8 mouse cellular contexts compared by ENCODE assay signal in genomic region chr13:30973501-30974246, GRCm38 (mm10). TPM values are rescaled to one million over a fixed set of nuclear protein-coding genes. Genes with fewer than 3 reads are reported as not detected.
A peak's percentile ranks its signal among the peaks of the same experiment; 100 is the strongest.
DNase-seq lines count a peak whose midpoint lies in the region; ATAC-seq lines count a peak whose summit lies in the region.

Gene Exoc2, minus strand, starts transcription at chr13:30974093.
Gene Gm5447, plus strand, starts transcription at chr13:30974204.

- intact Hi-C loops in left cerebral cortex, postnatal 14 days (cut with DNase I), result loop anchor here (5.0 kb wide), 1 partner anchor 76 kb away; no protein-coding TSS in a partner anchor

- DNase-seq in adrenal gland, adult 18-20 months (ENCODE audit: low spot score in 2 of 2), result peak; percentile 81 to 83
- DNase-seq in embryo, embryonic 10.5 days (ENCODE audit: low spot score), result peak; percentile 89
- DNase-seq in gastrocnemius, postnatal 10 days, result peak; percentile 80
- DNase-seq in left cerebral cortex, postnatal 14 days (ENCODE audit: low spot score in 2 of 2), result peak; percentile 76 to 82
- peak; percentile 82 for DNase-seq in right cerebral cortex, postnatal 14 days
- DNase-seq in urinary bladder, postnatal 25 days (ENCODE audit: low spot score), result peak; percentile 80

- ATAC-seq in inflammation-experienced regulatory T-cells, adult 6 months, result peak; percentile 80
- peak; percentile 87 for ATAC-seq in megakaryocyte-erythroid progenitor cell, adult 5-6 weeks (replicated peaks; ENCODE audit: low FRiP score, low TSS enrichment, poor library complexity, severe bottlenecking)

RNA-seq across cellular contexts. Expression of gene Exoc2, which starts in this region (rescaled TPM):
- 10 to 100 TPM; 24.3 to 29.0 TPM for total RNA-seq in adrenal gland, adult 18-20 months (2021)
- total RNA-seq in gastrocnemius, postnatal 10 days (2021), result 10 to 100 TPM; 13.9 to 15.9 TPM
- polyA plus RNA-seq in inflammation-experienced regulatory T-cells, adult 6 months (2017; shearing (Covaris generic)), result 10 to 100 TPM; 67.2 to 77.9 (median 77.0) TPM
- total RNA-seq in left cerebral cortex, postnatal 14 days (2021), result 10 to 100 TPM; 41.6 to 41.8 TPM
- total RNA-seq in megakaryocyte-erythroid progenitor cell, adult 5-6 weeks (2014; fragmentation: Nextera tagmentation), result 28.3 and 40.8 TPM in 2 replicates
- total RNA-seq in megakaryocyte-erythroid progenitor cell, adult 5-6 weeks (2017), result 24.5 and 49.4 TPM in 2 replicates

RNA-seq across cellular contexts. Expression of gene Gm5447, which starts in this region (rescaled TPM):
- total RNA-seq in adrenal gland, adult 18-20 months (2021), result not detected
- not detected for total RNA-seq in gastrocnemius, postnatal 10 days (2021)
- not detected for polyA plus RNA-seq in inflammation-experienced regulatory T-cells, adult 6 months (2017; shearing (Covaris generic))
- under 1 TPM in 1 of 2 experiments, not detected in 1; 0.20 TPM for total RNA-seq in left cerebral cortex, postnatal 14 days (2021)
- total RNA-seq in megakaryocyte-erythroid progenitor cell, adult 5-6 weeks (2014; fragmentation: Nextera tagmentation), result not detected in 2 replicates
- total RNA-seq in megakaryocyte-erythroid progenitor cell, adult 5-6 weeks (2017), result 0.30 TPM in 1 of 2 replicates, not detected in the other

Comparison
In these comparisons a context has a peak if more than half of its experiments do, and no peak if none do; other contexts are left out.
1. Peak in every context shown above with its lines: DNase-seq and ATAC-seq.